Mouse (Mus musculus): Measurements from ENCODE around the gene Kif13a.

GRCm38 (mm10) chr13:46900870-46901555 lies 28.7 kb downstream of the Kif13a start:
- no peak for TF ChIP-seq CTCF (conservative IDR thresholded peaks at IDR 0.05; ENCODE audit: insufficient read depth, insufficient read length, low read depth, low read length)
- TF ChIP-seq POLR2A (IDR thresholded peaks at IDR 0.05; ENCODE audit: low read depth, low read length): no peak
